Mouse (Mus musculus) heart, embryonic 14.5 days (tissue): ENCODE data around the gene Chmp1a. TPM values are rescaled to one million over a fixed set of nuclear protein-coding genes. Genes with fewer than 3 reads are reported as not detected.
"Not testable (repeated sequence)": the region's sequence is repeated elsewhere in the genome, so short reads cannot be mapped to it uniquely, and the experiment has no call there.

Experiments used
- ATAC-seq: fragments of 200-750 bp; cut with Nextera tagmentation; 2 replicates; pipeline ENCODE4 v1.8.0; 2017; ENCODE audit warnings: low read depth, moderate TSS enrichment; ENCODE audit not compliant: insufficient number of reproducible peaks, insufficient read depth, low FRiP score
- H3K27ac ChIP-seq, 2 experiments: fragments of 200-500 bp in 1 of 2; fragments of 300-500 bp in 1 of 2; sonication (generic) in 1 of 2; replicated peaks in 1 of 2; 2 replicates each; pipeline ENCODE4 v1.5.1; 2012 to 2014; ENCODE audit warnings: low read depth in 2 of 2, low read length in 2 of 2, control low read depth in 1 of 2, mild to moderate bottlenecking in 1 of 2, mixed read lengths in 1 of 2; ENCODE audit not compliant: control insufficient read depth in 1 of 2, insufficient read depth in 1 of 2
- H3K27me3 ChIP-seq: fragments of 300-500 bp; sonication (generic); 2 replicates; pipeline ENCODE4 v1.6.1; 2014; ENCODE audit warnings: mild to moderate bottlenecking, low read length, control low read depth; ENCODE audit not compliant: control insufficient read depth, insufficient read depth
- H3K36me3 ChIP-seq: fragments of 300-500 bp; sonication (generic); 2 replicates; pipeline ENCODE4 v1.6.1; 2014; ENCODE audit warnings: mild to moderate bottlenecking, control low read depth, low read length, mixed read lengths; ENCODE audit not compliant: control insufficient read depth, insufficient read depth
- H3K4me1 ChIP-seq, 2 experiments: fragments of 200-500 bp in 1 of 2; fragments of 300-500 bp in 1 of 2; sonication (generic) in 1 of 2; 2 replicates each; pipeline ENCODE4 v1.6.1; 2012 to 2014; ENCODE audit warnings: low read length in 2 of 2, control low read depth in 1 of 2, mixed read lengths in 1 of 2; ENCODE audit not compliant: control insufficient read depth in 2 of 2, insufficient read depth in 2 of 2
- H3K4me2 ChIP-seq: fragments of 300-500 bp; sonication (generic); 2 replicates; pipeline ENCODE4 v1.6.1; 2014; ENCODE audit warnings: mild to moderate bottlenecking, low read length
- H3K4me3 ChIP-seq, 2 experiments: fragments of 200-500 bp in 1 of 2; fragments of 300-500 bp in 1 of 2; sonication (generic) in 1 of 2; 2 replicates each; pipeline ENCODE4 v1.5.1; 2012 to 2014; ENCODE audit warnings: low read length in 2 of 2, mild to moderate bottlenecking in 2 of 2, control low read depth in 1 of 2, low read depth in 1 of 2, moderate library complexity in 1 of 2; ENCODE audit not compliant: control insufficient read depth in 1 of 2, insufficient read depth in 1 of 2
- H3K9ac ChIP-seq: fragments of 300-500 bp; sonication (generic); 2 replicates; pipeline ENCODE4 v1.6.1; 2014; ENCODE audit warnings: mild to moderate bottlenecking, low read length
- H3K9me3 ChIP-seq: fragments of 300-500 bp; sonication (generic); 2 replicates; pipeline ENCODE4 v1.6.1; 2016; ENCODE audit warnings: low read length, control low read depth; ENCODE audit not compliant: control insufficient read depth
- WGBS: fragments of 180-500 bp; shearing (Covaris S2); extraction: QIAGEN DNeasy Blood & Tissue Kit; methylation state at CpG from one replicate; pipeline ENCODE4 v1.1.7; 2014; 5-methylcytosine and 5-hydroxymethylcytosine counted together
- polyA plus RNA-seq: library from polyadenylated mRNA; unstranded; fragments of >200 nt; fragmentation: Nextera tagmentation; extraction: Ambion mirVana; gene quantifications from 2 replicates; pipeline ENCODE4 v1.2.1, GENCODE M21; 2014

Gene Chmp1a
- polyA plus RNA-seq, 1 experiment from 2014 or later = 77.7 TPM

DNA sequence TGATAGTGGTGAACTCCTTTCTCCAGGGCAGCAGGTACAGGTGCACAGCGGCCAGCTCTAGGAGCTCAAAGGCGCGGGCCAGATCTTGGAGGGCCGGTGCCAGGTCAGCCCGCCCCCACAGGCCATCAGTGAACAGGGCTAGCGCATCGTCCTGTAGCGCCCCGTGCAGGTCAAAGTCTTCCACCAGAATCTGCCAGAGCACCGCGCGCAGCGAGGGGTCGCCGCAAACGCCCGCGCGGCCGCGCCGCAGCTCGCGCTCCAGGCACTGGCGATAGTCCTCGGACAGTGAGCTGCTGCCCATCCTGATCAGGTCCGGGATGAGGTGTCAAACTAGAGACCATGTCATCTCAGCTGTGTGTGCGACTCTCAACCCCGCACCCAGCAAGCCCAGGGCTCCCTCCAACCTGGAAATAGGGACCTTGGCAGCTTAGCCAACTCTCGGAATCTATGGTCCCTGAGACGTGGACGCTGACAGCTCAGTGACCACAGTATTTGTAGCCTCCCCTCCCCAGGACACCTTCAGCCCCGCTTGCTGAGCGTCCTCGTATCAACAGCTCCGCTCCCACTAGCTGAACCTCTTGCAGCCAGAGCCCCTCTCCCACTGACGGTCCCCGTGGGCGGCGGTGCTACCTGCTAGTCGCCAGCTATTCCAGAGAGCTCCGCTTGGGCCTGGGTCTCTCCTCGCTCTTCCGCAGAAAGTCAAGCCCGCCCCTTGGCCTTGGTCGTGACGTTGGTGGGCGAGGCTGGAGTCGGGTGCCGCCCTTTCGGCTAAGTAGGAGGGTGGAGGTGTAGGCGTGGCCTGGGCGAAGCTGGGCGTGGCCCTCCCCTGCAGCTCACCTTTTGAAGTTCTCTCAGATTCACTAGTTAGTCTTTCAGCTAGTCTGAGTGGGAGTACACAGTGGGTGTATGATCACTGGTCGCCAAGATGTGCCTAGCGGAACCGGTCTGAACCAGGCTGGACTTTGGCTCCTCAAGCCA, 23.2 kb upstream of the Chmp1a start, which contains the start of gene Spata2l:
TSS of gene Spata2l (minus strand) at position 714 of the 978 bp plus-strand sequence.
- no peak within 1 kb of the TSS for H3K27ac ChIP-seq
- H3K36me3 ChIP-seq = no peaks in the 10 kb centered on the region
- H3K4me2 ChIP-seq = peak within 1 kb of the TSS; percentile 95
- peaks cover 3 to 10% of the 10 kb centered on the region in 2 experiments; a peak in 1 of 4 replicates for H3K4me1 ChIP-seq
- H3K9ac ChIP-seq = peak within 1 kb of the TSS; percentile 77
- WGBS = 2% methylated on average over 57 of the region's 57 CpGs
- ATAC-seq = peak; percentile 77
- H3K4me3 ChIP-seq = peak within 1 kb of the TSS; percentile 57 to 59
- H3K27me3 ChIP-seq = peaks cover 12% of the 10 kb centered on the region; the same call in 1 of the 2 replicates
- H3K9me3 ChIP-seq = no peaks in the 10 kb centered on the region

GRCm38 (mm10) chr8:123234918-123235519, 22.5 kb upstream of the Chmp1a start:
- WGBS = 36% methylated on average over 13 of the region's 13 CpGs

DNA sequence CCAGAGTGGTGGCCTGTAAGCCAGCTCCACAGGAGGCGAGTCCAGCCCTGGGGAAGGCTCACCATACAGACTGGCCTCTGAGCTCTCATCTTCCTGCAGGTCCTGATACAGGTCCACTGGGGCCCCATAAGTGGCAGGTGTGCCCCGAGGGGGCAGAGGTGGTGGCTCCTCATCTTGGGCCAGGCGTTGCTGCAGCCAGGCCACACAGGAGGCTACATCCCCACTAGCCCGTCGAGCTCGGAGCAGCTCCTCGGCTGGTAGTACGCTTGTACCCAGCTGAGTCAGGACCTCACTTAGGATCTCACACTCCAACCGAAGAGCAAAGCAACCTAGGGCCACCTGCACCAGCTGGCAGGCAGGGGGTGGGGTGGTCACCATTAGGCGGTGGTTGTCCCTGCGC, 21.2 kb upstream of the Chmp1a start:
- peaks cover 6% of the 10 kb centered on the region; the same call in 1 of the 2 replicates for H3K36me3 ChIP-seq
- no peak for ATAC-seq
- 77% methylated on average over 11 of the region's 11 CpGs for WGBS

More at GRCm38 (mm10) chr8:123234918-123235519, 22.5 kb upstream of the Chmp1a start:
- no peak for ATAC-seq
- Histone ChIP-seq H3K9ac (peak overlapping the region; percentile 77), H3K4me2 (peak overlapping the region; percentile 95), H3K9me3 (no peaks in the 10 kb centered on the region), H3K27me3 (peaks cover 12% of the 10 kb centered on the region; the same call in 1 of the 2 replicates), H3K27ac (no peak overlapping the region), H3K36me3 (peaks cover 2% of the 10 kb centered on the region; the same call in 1 of the 2 replicates), H3K4me1 (peaks cover 3 to 10% of the 10 kb centered on the region in 2 experiments; a peak in 1 of 4 replicates), H3K4me3 (peak overlapping the region; percentile 57 to 59)

DNA sequence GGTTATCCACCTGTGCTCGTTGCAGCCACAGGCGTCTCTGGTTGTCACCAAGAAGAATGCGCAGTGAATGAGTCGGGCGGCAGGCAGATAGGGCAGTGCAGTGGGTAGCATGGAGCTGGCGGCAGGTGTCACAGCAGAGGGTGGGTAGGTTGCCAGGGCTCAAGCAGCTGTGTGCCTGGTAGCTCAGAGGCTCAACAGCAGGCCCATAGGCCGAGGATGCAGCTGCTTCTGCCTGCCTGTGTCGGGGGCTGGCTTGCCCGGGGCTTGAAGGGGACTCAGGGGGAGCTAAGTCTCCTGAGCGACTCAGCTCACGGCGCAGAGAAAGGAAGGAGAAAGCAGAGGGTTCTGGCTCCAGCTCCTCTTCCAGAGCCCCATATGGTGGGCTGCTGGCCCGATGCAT, 20.7 kb upstream of the Chmp1a start:
- Histone ChIP-seq H3K27ac (no peak overlapping the region), H3K9me3 (no peaks in the 10 kb centered on the region), H3K4me2 (no peak overlapping the region), H3K36me3 (peaks cover 10% of the 10 kb centered on the region; the same call in 1 of the 2 replicates), H3K4me3 (no peak overlapping the region), H3K27me3 (peaks cover 12% of the 10 kb centered on the region; the same call in 1 of the 2 replicates), H3K4me1 (peaks cover 3 to 10% of the 10 kb centered on the region in 2 experiments; a peak in 1 of 4 replicates), H3K9ac (no peak overlapping the region)
- ATAC-seq = no peak
- WGBS = 53% methylated on average over 13 of the region's 13 CpGs

More for the DNA sequence above, 21.2 kb upstream of the Chmp1a start:
- H3K27me3 ChIP-seq = peaks cover 12% of the 10 kb centered on the region; the same call in 1 of the 2 replicates
- H3K4me1 ChIP-seq = peaks cover 3 to 10% of the 10 kb centered on the region in 2 experiments; a peak in 1 of 4 replicates
- no peak overlapping the region for H3K9ac ChIP-seq
- no peak overlapping the region for H3K27ac ChIP-seq
- no peaks in the 10 kb centered on the region for H3K9me3 ChIP-seq
- H3K4me3 ChIP-seq = no peak overlapping the region
- no peak overlapping the region for H3K4me2 ChIP-seq

GRCm38 (mm10) chr8:123232553-123232952, 20.0 kb upstream of the Chmp1a start:
- peaks cover 18% of the 10 kb centered on the region; the same call in 1 of the 2 replicates for H3K36me3 ChIP-seq
- no peak overlapping the region for H3K27ac ChIP-seq
- peaks cover 3 to 10% of the 10 kb centered on the region in 2 experiments; a peak in 1 of 4 replicates for H3K4me1 ChIP-seq
- no peak overlapping the region for H3K4me3 ChIP-seq
- 31% methylated on average over 7 of the region's 7 CpGs for WGBS
- H3K4me2 ChIP-seq = no peak overlapping the region
- no peak for ATAC-seq
- peaks cover 12% of the 10 kb centered on the region; the same call in 1 of the 2 replicates for H3K27me3 ChIP-seq
- no peak overlapping the region for H3K9ac ChIP-seq
- no peaks in the 10 kb centered on the region for H3K9me3 ChIP-seq

GRCm38 (mm10) chr8:123231742-123232141, 19.2 kb upstream of the Chmp1a start:
- H3K4me1 ChIP-seq = peaks cover 3 to 10% of the 10 kb centered on the region in 2 experiments; a peak in 1 of 4 replicates
- peaks cover 26% of the 10 kb centered on the region for H3K36me3 ChIP-seq
- H3K27ac ChIP-seq = no peak overlapping the region
- no peak for ATAC-seq
- peaks cover 12% of the 10 kb centered on the region; the same call in 1 of the 2 replicates for H3K27me3 ChIP-seq
- no peak overlapping the region for H3K4me3 ChIP-seq
- H3K9me3 ChIP-seq = no peaks in the 10 kb centered on the region
- H3K4me2 ChIP-seq = no peak overlapping the region
- WGBS = 52% methylated on average over 5 of the region's 5 CpGs
- H3K9ac ChIP-seq = no peak overlapping the region

GRCm38 (mm10) chr8:123230326-123230725, 17.8 kb upstream of the Chmp1a start:
- ATAC-seq, H3K27ac ChIP-seq, H3K9ac ChIP-seq, H3K4me2 ChIP-seq, H3K9me3 ChIP-seq, H3K4me3 ChIP-seq: not testable (repeated sequence)
- Histone ChIP-seq H3K4me1 (peaks cover 1 to 11% of the 10 kb centered on the region in 2 experiments; a peak in 3 of 4 replicates), H3K36me3 (peaks cover 33% of the 10 kb centered on the region), H3K27me3 (peaks cover 12% of the 10 kb centered on the region; the same call in 1 of the 2 replicates)
- WGBS = 74% methylated on average over 8 of the region's 11 CpGs
